Mouse (Mus musculus) CD4-positive, CD25-positive, alpha-beta regulatory T cell, adult 4 months (primary cell): ENCODE measurements around the gene Bahd1. TPM values are rescaled to one million over a fixed set of nuclear protein-coding genes. Genes with fewer than 3 reads are reported as not detected.

Source experiments
- ATAC-seq: one replicate; pipeline ENCODE4 v1.8.0; 2017
- polyA plus RNA-seq, 2 experiments: library from polyadenylated mRNA; unstranded; fragments of 100-300 nt; shearing (Covaris generic); gene quantifications; one replicate each; pipeline ENCODE4 v1.2.1; 2017

Gene Bahd1
- polyA plus RNA-seq, 2 experiments from 2014 or later: 2.5 to 3.8 TPM

DNA sequence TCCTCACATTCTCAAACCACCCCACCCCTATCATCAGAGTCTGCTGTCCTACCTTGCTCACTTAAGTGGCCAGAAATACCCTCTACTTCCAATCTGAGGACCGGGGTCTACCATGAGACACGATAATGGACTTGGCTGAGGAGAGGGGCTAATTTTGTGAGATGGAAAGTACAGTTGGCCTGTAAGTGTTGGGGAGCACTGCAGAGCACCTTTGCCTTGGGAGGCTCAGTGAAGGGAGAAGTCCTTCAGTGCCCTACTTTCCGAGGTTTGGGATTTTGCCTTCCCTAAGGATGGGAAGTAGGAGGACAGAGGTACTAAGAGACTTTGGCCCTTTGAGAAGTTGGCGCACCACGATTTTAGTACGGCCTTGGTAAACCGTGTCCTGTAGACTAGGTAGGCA is 871 bp upstream of the Bahd1 start:
- ATAC-seq: no peak

DNA sequence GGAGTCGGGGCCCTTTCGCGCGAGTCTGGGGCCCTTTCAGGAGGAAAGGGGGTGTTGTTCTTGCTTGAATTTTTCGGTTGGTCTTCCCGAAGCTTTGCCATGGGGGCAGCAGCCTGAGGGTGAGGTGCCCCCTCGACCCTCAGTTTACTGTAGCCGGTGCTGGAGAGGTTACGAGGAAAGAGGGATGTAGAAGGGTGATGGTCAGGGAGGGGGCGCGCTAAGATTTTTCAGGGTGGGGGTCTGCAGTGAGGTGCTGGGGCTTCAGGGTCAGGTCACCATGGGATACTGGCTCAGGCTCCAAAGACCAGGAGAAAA is 606 bp downstream of the Bahd1 start:
- ATAC-seq: no peak

DNA sequence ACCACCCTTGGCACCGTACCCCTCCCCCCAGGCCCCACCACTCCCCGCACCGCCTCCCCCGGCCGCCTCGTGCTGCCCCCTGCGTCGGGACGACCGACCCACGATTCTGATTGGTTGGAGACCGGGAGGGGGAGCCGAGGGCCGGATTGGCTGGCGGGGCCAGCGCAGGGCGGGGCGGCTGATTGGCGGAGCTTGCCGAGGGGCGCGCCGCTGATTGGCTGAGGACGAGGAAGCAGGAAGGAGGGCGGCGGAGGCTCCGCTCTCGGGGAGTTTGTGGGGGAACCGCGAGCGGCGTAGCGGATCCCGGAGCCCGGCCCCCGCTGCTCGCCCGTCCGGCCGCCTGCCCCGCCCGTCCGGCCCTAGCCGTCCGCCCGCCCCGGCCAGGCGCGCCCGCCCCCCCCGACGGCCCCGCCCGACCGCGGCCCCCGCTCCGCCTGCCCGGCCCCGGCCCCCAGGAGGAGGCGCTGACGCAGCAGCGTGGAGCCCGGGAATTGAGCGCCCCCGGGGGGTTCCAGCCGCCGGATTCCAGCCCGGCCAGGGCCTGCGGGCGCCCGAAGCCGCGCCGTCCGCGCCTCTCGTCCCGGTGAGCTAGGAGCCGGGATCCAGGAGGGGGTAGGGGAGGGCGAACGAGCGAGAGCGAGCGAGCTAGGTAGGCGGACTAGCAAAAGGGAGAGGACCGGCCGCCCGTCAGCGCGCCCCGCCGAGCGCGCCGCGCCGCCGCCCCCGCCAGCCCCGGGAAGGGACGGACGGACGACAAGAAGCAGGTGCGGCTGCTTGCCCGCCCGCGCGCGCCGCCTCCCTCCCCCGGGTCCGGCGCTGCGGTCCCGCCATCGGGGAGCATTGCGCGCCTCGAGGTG is 1.2 kb downstream of the Bahd1 start:
- ATAC-seq: peak; percentile 77

DNA sequence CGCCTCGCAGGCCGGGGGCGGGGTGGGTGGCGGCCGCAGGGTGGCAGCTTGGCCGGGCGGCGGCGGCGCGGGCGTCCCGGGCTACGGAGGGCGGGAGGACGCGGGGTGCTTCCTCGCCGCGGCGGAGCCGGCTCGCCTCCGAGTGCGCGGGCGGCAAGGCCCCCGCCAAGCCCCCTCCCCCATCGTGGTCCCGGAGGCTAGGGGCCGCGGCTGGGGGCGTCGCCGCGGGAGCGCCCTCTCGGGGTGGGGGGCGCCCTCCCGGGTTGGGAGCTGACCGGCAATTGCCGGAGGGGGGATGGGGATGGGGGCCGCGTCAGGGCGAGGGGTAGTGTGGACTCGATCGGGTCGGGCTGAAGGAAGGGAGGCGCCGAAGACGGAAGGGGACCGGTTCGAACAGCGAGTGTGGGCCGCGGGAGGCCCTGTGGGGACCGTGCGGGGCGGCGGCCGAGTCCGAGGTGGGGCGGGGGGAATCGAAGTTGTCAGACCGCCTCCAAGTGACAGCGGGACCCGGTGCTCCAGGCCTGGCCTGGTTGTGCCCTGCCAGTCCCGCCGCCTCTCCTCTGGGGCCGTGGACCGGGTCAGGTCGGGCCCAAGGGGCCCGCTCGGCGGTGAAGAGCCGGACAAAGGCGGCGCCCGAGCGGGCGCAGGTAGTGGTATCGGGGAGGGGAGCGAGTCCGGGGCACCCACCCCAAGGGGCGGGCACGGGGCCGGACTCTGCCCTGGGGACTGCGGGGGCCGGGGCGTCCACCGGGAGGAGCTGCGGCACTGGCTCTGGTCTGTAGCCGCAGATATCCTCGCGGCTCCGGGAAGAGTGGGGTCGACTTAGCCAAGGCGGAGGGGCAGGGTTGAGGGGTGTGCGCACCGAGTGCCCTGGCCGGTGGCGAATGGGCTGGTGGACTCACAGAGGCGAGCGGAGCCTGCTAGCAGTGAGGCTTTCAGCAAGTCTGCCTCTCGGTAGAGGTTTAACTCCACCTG is 2.2 kb downstream of the Bahd1 start:
- ATAC-seq: no peak

DNA sequence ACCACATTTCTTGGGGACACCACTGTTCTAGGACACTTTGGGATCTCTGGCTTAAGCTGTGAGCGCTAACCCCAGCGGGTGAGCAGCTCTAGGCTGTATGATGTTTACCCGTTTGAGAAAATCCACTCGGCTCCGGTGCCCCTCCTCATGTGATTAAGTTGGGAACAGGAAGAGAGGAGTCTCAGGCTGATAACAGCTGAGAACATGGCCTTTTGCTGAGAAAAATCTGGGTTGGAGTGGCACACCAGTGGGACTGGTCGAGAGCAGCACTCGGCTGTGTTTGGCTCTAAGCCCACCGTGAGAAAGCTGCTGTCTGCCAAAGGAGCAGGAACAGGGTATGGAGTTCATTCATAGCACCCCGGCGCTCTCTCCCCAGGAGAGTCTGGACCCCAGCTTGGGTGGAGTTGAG is 3.2 kb downstream of the Bahd1 start:
- ATAC-seq: no peak

DNA sequence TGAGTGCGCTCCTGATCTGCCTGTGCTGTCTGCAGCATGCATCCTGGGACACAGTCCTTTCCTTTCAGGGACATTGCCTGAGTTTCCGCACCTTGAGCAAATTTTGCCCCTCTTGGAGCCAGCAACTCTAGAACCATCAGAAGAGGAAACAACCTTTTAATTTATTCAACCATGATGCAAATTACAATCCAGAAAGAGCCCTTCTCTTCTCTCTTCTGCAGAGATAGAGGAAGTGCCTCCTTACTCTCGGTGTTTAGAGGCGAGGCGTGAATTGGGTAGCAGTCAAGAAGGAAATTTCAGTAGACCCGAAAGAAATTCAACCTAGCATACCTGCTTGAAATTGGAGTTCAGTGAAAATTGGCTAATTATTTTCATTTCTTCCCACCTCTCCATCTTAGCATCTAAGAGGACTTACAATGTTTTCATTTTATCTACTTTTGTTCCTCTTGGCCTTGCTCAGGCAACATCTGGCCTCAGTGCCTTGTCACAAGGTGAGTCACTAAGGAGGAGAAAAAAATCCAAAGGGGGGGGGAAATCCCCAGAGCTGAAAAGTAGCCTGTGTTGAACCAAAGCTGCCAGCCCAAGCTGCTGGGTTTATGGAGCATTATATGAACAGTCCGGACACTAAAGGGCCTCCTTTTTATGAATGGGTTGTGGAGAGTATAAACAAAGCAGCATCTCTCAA is 5.4 kb downstream of the Bahd1 start:
- no peak for ATAC-seq

DNA sequence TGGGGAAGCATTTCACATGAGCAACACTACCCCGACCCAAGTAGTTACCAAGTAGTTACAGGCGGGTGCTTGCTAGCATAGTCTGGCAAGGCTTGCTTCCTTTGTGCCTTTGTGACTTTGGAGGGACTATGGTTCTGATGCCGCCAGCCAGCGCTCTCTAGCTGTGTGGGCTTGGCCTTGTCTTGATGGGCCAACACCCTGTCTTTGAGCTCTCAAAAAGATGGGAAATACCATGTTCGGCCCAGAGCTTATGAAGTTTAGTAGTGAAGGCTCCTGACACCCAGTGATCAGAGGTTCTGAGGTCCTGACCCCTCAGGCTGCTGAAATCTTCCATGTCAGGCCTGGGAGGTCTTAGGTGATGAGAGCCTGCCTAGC is 5.9 kb downstream of the Bahd1 start:
- ATAC-seq: no peak

DNA sequence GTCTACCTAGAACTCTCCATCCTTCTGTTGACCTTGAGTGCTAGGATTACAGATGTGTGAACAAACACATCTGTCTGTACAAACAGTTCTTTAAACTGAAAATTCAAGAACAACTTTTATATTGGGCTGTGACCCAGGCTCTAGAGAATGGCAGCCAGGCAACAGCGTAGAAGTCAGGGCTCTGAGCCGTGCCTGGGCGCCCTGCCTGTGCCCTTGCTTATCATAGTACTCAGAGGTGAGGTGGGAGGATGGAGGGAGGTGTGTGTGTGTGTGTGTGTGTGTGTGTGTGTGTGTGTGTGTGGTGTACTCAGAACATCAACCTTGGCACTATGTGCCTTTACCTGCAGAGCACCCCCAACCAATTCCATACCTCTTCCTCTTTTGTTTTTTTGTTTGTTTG is 7.6 kb downstream of the Bahd1 start:
- ATAC-seq: no peak

DNA sequence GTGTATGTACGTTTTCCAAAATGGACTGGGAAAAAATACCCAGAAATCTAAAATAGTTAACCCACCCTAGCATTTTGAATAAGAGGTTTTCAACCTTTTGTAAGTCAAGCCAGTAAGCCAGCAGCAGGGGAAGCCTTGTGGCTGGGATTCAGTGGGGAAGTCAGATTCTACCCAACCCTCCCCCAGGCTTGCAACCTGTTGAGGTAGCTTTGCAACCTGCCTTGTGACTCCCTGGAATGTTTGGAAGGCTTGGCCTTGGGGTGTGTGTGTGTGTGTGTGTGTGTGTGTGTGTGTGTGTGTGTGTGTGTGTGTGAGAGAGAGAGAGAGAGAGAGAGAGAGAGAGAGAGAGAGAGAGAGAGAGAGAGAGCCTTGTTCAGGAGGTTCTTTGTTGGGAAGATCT is 9.0 kb downstream of the Bahd1 start:
- ATAC-seq: no peak

DNA sequence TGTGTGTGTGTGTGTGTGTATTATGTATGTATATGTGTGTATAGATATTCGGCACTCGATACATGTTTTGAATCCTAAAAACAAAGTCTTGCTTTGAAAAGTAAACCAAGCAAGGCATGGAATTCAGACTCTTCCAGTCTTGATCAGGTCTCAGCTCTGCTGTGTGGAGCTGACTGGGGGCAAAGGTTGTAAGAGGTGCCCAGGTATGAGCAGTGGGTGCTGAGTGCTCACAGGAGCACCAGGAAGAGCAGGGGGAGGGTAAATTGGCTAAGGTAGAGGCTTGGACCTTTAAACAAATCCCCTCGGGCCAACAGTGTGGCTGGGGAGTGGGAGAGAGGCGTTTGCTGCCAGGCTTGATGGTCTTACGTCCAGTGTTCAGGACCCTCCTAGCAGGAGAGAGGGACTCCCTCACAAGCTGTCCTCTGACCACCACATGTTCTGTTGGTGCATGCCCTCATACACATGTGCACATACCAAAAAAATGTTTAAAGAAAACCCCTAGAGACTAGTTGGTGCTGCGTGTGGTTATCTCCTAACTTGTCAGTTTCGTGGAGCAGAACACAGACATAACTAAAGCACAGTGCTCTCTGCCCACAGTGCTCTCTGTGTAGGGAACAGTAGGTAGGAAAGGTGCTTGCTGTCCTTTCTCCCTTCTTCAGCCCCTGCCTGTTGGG is 10.6 kb downstream of the Bahd1 start:
- no peak for ATAC-seq

DNA sequence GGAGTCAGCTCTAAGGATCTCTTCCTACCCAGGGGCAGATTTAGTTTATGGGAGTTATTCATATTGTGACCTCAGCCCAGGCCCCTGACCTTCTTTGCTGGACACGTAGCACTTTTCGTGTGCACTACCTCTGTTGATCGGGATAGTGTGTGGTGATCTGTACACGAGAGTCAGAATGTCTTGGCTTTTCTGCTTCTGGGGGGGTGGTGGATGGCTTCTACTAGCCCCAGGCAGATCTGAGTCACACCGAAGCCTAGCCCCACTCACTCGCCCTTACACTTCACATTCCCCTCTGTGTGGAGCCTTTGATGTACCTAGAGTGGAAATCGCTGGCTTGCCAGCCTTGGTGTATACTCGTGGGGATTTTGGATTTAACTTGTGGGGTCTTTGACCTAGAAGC is 12.5 kb downstream of the Bahd1 start:
- no peak for ATAC-seq

DNA sequence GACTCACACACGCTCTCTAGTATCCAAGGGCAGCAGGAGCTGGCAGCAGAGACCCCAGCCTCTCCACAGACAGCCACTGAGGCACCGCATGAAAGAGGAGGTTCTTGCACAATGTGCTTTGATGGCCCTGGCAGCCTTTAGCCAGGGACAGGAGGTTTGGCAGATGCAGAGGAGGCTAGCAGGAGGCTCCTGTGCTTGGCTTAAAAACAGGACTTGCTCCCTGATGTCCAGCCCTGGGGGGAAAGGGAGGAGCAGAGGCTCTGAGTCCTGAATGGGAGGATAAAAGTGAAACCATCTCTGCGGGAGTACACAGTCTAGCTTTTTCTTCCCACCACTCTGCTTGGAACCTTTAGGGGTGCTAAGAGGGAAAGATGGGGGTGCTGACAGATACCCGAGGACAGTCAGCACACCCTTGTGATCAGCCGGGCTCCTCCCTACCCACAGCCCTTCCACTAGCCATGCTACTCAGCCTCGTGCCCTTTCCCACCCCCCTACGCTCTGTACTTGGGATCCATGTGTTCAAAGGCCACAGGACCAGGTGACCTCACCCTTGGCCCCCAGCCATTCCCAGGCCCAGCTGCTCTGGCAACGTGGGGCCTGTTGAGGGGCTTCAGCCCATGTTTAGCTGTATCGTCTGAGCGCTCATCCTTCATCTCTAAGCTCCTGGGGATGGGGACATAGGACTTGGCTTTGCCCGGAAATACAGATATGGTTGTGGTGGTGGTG is 13.5 kb downstream of the Bahd1 start:
- no peak for ATAC-seq

DNA sequence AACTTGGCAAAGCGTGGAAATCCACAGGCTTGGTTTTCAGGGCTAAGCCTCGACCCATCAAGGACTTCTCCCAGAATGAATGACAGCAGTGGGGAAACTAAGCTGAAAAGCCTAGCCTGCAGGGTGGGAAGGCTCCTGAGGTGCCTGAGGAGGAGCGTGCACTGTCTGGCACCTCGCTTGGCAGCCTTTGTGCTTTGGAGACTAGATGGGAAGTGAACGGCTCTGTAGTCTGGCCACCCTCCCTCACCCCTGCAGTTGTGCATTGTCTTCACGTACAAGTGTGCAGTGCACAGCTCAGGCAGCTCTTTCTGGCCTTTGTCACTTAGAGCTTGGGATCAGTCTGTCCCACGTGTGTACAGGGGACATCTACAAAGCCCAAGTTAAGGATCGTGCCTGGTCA is 14.5 kb downstream of the Bahd1 start:
- no peak for ATAC-seq

DNA sequence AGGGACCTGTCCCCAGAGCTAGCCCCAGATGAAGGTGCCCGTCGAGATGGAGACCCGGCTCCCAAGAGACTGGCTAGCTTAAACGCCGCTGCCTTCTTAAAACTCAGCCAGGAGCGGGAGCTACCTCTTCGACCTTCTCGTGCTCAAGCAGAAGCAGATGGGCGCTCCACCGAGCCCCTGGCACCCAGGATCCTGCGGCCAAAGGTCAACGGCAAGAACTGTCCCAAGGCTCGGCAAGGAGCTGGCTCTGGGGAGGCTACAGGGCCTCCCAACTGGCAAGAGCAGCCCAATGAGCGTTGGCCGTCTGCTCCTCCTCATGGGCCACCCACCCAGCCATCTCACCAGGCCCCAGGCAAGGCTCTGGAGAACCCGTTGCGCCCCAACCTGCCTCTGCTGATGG is 16.3 kb downstream of the Bahd1 start:
- no peak for ATAC-seq

DNA sequence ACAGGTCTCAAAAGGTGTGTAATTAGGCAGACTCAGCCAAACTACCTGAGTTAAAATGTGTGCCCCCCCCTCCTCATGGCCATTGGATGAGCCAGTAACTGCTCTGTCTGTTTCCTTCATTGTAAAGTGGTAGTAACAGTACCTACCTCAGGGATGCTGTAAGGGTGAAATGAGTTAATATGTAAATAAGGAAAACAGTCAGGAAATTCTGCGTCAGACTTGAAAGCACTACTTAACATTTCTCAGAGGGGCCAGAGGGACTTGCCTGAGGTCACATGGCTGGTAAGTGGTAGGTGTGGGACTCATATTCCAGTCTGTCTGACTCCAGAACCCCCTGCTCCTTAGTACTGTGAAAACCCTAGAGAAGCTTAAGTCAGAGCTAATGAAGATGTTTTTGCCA is 18.4 kb downstream of the Bahd1 start:
- ATAC-seq: no peak

DNA sequence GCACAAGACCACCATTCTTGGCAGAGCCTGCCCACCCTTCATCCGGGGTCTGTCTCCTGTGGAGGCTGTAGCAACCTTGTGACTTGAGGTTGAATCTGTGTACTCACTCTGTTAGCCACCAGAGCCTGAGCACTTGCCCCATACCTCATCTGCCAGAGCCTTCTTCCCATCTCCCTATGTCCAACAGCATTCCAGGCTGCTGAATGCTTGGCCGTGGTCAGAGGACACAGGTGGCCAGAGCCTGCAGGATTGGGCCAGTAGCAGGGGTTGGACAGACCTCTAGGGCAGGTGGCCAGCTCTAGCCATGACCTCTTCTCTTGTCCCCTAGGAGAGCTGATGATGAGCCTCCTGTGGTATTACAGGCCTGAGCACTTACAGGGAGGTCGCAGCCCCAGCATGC is 20.3 kb downstream of the Bahd1 start:
- ATAC-seq: no peak

DNA sequence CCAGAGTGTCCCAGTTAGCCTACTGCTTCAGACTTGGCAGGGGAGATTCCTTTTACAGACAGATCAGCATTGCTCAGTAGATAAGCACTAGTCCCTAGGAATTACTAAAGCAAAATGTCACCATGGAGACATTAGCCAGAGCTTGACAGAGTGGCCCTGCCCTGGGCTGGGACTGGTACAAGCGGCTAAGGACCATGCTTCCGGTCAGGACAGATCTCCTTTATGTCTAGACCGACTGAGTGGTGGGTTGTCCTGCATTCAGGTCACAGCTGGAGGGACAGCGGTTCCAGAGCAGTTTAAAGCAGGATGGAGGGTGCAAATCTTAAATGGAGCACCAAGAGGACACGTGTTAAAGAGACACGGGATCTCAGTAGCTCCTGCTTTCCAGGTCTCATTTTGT is 25.8 kb downstream of the Bahd1 start:
- ATAC-seq: peak; percentile 18

DNA sequence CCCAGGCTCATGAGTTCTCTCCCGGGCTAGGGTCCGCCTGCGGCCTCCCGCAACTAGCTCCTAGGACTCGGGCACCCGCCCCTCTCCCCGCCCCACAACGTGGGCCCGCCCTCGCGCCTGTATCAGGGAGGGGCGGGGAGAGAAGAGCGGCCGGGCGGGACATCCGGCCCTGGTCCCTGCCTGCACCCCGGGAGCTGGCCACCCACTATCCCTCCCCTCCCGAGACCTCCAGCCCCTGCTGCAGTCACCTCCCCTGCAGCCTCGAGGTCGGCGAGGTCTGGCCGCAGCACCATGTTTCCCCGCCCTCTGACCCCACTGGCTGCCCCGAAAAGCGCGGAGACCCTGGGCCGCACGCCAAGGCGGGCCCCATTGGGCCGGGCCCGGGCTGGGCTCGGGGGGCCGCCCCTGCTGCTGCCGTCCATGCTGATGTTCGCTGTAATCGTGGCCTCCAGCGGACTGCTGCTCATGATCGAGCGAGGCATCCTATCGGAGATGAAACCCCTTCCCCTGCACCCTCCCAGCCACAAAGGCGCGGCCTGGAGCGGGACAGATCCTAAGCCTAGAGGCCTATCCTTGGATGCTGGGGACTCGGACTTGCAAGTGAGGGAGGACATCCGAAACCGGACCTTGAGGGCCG is 26.3 kb downstream of the Bahd1 start, which contains the start of gene Chst14:
TSS of gene Chst14 (plus strand) at position 136 of the 637 bp plus-strand sequence.
- ATAC-seq: peak; percentile 84

DNA sequence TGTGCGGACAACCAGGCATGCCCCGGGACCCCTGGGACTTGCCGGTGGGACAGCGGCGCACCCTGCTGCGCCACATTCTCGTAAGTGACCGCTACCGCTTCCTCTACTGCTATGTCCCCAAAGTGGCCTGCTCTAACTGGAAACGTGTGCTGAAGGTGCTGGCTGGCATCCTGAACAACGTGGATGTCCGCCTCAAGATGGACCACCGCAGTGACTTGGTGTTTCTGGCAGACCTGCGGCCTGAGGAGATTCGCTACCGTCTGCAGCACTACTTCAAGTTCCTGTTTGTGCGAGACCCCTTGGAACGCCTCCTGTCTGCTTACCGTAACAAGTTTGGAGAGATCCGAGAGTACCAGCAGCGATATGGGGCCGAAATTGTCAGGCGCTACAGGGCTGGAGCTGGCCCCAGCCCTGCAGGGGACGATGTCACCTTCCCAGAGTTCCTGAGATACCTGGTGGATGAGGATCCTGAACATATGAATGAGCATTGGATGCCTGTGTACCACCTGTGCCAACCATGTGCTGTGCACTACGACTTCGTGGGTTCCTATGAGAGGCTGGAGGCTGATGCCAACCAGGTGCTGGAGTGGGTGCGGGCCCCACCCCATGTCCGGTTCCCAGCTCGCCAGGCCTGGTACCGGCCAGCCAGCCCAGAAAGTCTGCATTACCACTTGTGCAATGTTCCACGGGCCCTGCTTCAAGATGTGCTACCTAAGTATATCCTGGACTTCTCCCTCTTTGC is 27.0 kb downstream of the Bahd1 start:
- ATAC-seq: no peak

DNA sequence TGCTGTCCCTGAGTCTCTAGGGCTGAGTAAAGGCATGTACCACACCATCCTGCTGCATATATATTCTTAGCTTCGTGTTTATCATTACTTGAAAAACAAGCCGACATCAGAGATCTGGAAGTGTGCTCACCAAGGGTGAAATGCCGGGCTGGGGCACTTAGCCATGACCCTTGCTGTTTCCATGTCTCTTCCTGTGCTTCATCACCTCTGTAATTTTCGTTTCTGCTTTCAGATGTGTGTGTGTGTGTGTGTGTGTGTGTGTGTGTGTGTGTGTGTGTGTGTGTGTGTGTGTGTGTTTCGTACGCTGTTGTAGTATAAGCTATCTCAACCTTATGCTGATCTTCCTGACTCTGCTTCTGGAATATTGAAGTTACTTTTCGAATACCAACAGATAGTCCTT is 41.2 kb downstream of the Bahd1 start:
- ATAC-seq: no peak

DNA sequence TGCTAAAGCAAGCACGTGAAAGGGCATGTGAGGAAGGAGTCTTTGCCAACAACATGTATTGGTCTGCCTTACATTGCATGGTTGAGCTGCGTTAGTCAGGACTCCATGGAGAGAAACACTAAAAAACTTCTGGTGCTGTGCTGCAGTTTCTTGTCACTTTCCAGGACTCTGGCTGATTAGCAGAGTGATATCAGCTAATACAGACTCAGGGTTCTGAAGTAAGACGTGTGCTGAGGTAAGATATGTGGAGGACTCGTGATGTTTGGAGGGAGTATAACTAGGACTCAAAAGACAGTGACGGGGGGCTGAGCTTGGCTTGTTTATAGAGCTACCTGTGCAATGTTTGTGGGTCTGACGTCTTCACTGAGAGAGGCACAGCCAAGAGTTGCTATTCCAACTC is 43.1 kb downstream of the Bahd1 start:
- no peak for ATAC-seq
